Comparison of ENCODE assay signal across 16 mouse cellular contexts in the genomic region with DNA sequence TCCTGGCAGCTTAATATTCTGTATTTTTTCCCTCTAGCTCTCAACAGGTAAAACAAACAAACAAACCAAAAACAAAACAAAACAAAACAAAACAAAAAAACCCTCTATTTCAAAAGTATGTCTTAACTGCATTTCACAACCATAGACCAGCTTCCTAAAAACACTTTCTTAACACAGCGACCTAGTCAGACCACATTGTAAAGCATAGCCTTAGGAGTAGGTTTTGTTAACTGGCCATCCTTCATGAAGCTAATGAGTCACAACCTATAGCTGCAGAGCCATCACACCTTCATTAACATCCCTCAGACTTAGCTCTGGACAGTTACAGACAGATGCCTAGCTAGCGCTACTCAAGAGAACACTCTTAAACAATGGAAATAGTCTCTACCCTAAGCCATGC.
"Had no signal": no experiment of that assay in that cellular context is flagged by ENCODE, and none has a peak within 500 bp of the region (broad histone marks: within the 10 kb centered on the region; RNA-seq: fewer than 3 reads in every experiment).

No protein-coding gene starts in this region.

- ATAC-seq: midbrain, embryonic 16.5 days had no signal

- DNase-seq: kidney, adult 11 months; kidney, adult 9 months; kidney, postnatal 36 days; left cerebral cortex, postnatal 4 days; lung, embryonic 14.5 days; lung, postnatal 14 days; right cerebral cortex, postnatal 4 days; spleen, adult 18-20 months; thymus, adult 18-20 months; thymus, postnatal 14 days had no signal

- H3K9me3 ChIP-seq: limb, embryonic 13.5 days; liver, embryonic 15.5 days; midbrain, embryonic 12.5 days had no signal

- H3K4me3 ChIP-seq: limb, embryonic 13.5 days; liver, embryonic 15.5 days; midbrain, embryonic 12.5 days had no signal

- H3K4me1 ChIP-seq: limb, embryonic 13.5 days had no signal

- H3K27me3 ChIP-seq: limb, embryonic 13.5 days; liver, embryonic 15.5 days; midbrain, embryonic 12.5 days had no signal

- H3K4me2 ChIP-seq: limb, embryonic 13.5 days; liver, embryonic 11.5 days; liver, embryonic 15.5 days; lung, embryonic 14.5 days; midbrain, embryonic 12.5 days had no signal

- H3K9ac ChIP-seq: limb, embryonic 13.5 days; liver, embryonic 15.5 days; lung, embryonic 14.5 days; midbrain, embryonic 12.5 days had no signal

- H3K36me3 ChIP-seq: limb, embryonic 13.5 days; midbrain, embryonic 12.5 days had no signal

- H3K27ac ChIP-seq: kidney, postnatal 0 days; limb, embryonic 13.5 days; liver, embryonic 15.5 days; midbrain, embryonic 12.5 days had no signal
